Mouse (Mus musculus): ENCODE measurements around the gene Dlgap4. TPM values are rescaled to one million over a fixed set of nuclear protein-coding genes. Genes with fewer than 3 reads are reported as not detected.

The Dlgap4 gene
- polyA plus RNA-seq, 1 experiment = 98.2 TPM

- no peaks in the 10 kb centered on the region for H3K36me3 ChIP-seq (ENCODE audit: control insufficient read depth, insufficient read depth, low read length)
- peaks cover 23% of the 10 kb centered on the region for H3K4me1 ChIP-seq (replicated peaks; ENCODE audit: control insufficient read depth, insufficient read depth, low read length)
- no peak overlapping the region for H3K27ac ChIP-seq (ENCODE audit: control insufficient read depth, insufficient read depth, low read length)
- TF ChIP-seq POLR2A (IDR thresholded peaks at IDR 0.05; ENCODE audit: control insufficient read depth, extremely low read depth, insufficient read depth, low read length, poor library complexity) (no peak), CTCF (IDR thresholded peaks at IDR 0.05; ENCODE audit: borderline replicate concordance, control insufficient read depth, extremely low read depth, insufficient read depth, low read length, poor library complexity) (no peak)
- no peak overlapping the region for H3K4me3 ChIP-seq (ENCODE audit: control insufficient read depth, insufficient read depth, low read length)
- WGBS = 71% methylated on average over 5 of the region's 5 CpGs
- DNase-seq = no peak
- no peaks in the 10 kb centered on the region for H3K27me3 ChIP-seq (ENCODE audit: control insufficient read depth, insufficient read depth, low read length)
Observed at GRCm38 (mm10) chr2:156722752-156723151, 109.2 kb downstream of the Dlgap4 start.

DNA sequence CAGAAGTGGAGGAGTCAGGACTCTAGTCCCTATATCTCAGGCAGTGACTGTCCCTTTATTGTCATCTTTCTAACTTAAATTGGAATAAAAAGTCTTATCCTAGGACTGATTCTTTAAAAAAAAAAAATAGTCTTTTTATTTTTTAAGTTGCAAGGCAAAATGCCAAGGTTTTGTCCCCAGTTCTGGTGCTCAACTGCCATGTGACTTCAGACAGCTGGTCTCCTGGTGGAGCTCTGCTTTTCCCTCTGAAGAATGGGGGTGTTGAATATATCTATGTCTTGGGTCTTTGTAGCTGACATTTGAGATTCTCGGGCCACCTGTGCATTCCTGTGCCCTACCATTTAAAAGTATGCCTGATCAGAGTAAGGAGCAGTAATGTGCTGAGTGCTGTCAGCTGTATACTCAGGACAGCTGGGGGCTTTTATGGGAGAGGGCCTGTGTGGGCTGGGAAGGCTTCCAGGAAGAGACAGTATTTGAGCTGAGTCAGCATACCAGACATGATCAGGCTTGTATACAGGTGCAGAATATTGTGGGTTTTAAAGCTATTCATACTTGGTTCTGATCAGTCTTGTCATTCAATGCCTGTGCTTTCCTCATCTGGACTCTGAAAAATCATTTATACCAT, 110.5 kb downstream of the Dlgap4 start:
- no peak overlapping the region for H3K4me3 ChIP-seq (ENCODE audit: control insufficient read depth, insufficient read depth, low read length)
- no peaks in the 10 kb centered on the region for H3K36me3 ChIP-seq (ENCODE audit: control insufficient read depth, insufficient read depth, low read length)
- peaks cover 18% of the 10 kb centered on the region for H3K4me1 ChIP-seq (replicated peaks; ENCODE audit: control insufficient read depth, insufficient read depth, low read length)
- DNase-seq = no peak
- no peak for TF ChIP-seq CTCF (IDR thresholded peaks at IDR 0.05; ENCODE audit: borderline replicate concordance, control insufficient read depth, extremely low read depth, insufficient read depth, low read length, poor library complexity)
- no peak for TF ChIP-seq POLR2A (IDR thresholded peaks at IDR 0.05; ENCODE audit: control insufficient read depth, extremely low read depth, insufficient read depth, low read length, poor library complexity)
- no peak overlapping the region for H3K27ac ChIP-seq (ENCODE audit: control insufficient read depth, insufficient read depth, low read length)
- H3K27me3 ChIP-seq (ENCODE audit: control insufficient read depth, insufficient read depth, low read length) = no peaks in the 10 kb centered on the region
- 97% methylated on average over 1 of the region's 1 CpGs for WGBS

- Histone ChIP-seq H3K27me3 (ENCODE audit: control insufficient read depth, insufficient read depth, low read length) (no peaks in the 10 kb centered on the region), H3K4me3 (ENCODE audit: control insufficient read depth, insufficient read depth, low read length) (no peak overlapping the region), H3K4me1 (replicated peaks; ENCODE audit: control insufficient read depth, insufficient read depth, low read length) (peaks cover 19% of the 10 kb centered on the region), H3K36me3 (ENCODE audit: control insufficient read depth, insufficient read depth, low read length) (no peaks in the 10 kb centered on the region), H3K27ac (ENCODE audit: control insufficient read depth, insufficient read depth, low read length) (no peak overlapping the region)
- WGBS = 94% methylated on average over 4 of the region's 4 CpGs
- no peak for DNase-seq
- TF ChIP-seq CTCF (IDR thresholded peaks at IDR 0.05; ENCODE audit: borderline replicate concordance, control insufficient read depth, extremely low read depth, insufficient read depth, low read length, poor library complexity) = no peak
- no peak for TF ChIP-seq POLR2A (IDR thresholded peaks at IDR 0.05; ENCODE audit: control insufficient read depth, extremely low read depth, insufficient read depth, low read length, poor library complexity)
Observed at GRCm38 (mm10) chr2:156724871-156725270, 111.4 kb downstream of the Dlgap4 start.

DNA sequence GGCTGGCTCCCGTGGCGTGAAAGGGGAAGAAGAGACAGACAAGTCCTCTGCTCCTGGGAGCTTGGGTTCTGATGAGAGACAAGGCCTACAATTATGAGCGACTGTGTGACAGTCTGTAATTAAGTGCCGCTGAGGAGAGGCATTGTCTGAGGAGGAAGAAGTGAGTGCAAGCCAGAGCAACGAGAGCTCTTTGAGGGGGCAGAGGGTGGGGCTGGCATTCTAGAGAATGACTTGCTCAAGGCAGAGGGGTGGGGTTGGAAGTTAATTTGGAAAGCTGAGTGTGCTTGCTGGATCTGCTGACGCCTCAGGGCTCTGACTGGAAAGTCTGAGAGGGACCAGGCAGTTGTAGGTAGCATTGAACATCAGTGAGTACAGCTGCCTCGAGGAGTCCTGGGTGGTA, 112.8 kb downstream of the Dlgap4 start:
- peaks cover 25% of the 10 kb centered on the region for H3K4me1 ChIP-seq (replicated peaks; ENCODE audit: control insufficient read depth, insufficient read depth, low read length)
- H3K27me3 ChIP-seq (ENCODE audit: control insufficient read depth, insufficient read depth, low read length) = no peaks in the 10 kb centered on the region
- DNase-seq = no peak
- H3K36me3 ChIP-seq (ENCODE audit: control insufficient read depth, insufficient read depth, low read length) = no peaks in the 10 kb centered on the region
- TF ChIP-seq CTCF (IDR thresholded peaks at IDR 0.05; ENCODE audit: borderline replicate concordance, control insufficient read depth, extremely low read depth, insufficient read depth, low read length, poor library complexity) (no peak), POLR2A (IDR thresholded peaks at IDR 0.05; ENCODE audit: control insufficient read depth, extremely low read depth, insufficient read depth, low read length, poor library complexity) (no peak)
- H3K4me3 ChIP-seq (ENCODE audit: control insufficient read depth, insufficient read depth, low read length) = no peak overlapping the region
- H3K27ac ChIP-seq (ENCODE audit: control insufficient read depth, insufficient read depth, low read length) = no peak overlapping the region
- 80% methylated on average over 7 of the region's 7 CpGs for WGBS

- Histone ChIP-seq H3K4me3 (ENCODE audit: control insufficient read depth, insufficient read depth, low read length) (no peak overlapping the region), H3K36me3 (ENCODE audit: control insufficient read depth, insufficient read depth, low read length) (no peaks in the 10 kb centered on the region), H3K4me1 (replicated peaks; ENCODE audit: control insufficient read depth, insufficient read depth, low read length) (peaks cover 21% of the 10 kb centered on the region), H3K27me3 (ENCODE audit: control insufficient read depth, insufficient read depth, low read length) (no peaks in the 10 kb centered on the region), H3K27ac (ENCODE audit: control insufficient read depth, insufficient read depth, low read length) (no peak overlapping the region)
- no peak for TF ChIP-seq CTCF (IDR thresholded peaks at IDR 0.05; ENCODE audit: borderline replicate concordance, control insufficient read depth, extremely low read depth, insufficient read depth, low read length, poor library complexity)
- no peak for TF ChIP-seq POLR2A (IDR thresholded peaks at IDR 0.05; ENCODE audit: control insufficient read depth, extremely low read depth, insufficient read depth, low read length, poor library complexity)
- 79% methylated on average over 3 of the region's 3 CpGs for WGBS
- no peak for DNase-seq
Observed at GRCm38 (mm10) chr2:156726878-156727277, 113.4 kb downstream of the Dlgap4 start.

DNA sequence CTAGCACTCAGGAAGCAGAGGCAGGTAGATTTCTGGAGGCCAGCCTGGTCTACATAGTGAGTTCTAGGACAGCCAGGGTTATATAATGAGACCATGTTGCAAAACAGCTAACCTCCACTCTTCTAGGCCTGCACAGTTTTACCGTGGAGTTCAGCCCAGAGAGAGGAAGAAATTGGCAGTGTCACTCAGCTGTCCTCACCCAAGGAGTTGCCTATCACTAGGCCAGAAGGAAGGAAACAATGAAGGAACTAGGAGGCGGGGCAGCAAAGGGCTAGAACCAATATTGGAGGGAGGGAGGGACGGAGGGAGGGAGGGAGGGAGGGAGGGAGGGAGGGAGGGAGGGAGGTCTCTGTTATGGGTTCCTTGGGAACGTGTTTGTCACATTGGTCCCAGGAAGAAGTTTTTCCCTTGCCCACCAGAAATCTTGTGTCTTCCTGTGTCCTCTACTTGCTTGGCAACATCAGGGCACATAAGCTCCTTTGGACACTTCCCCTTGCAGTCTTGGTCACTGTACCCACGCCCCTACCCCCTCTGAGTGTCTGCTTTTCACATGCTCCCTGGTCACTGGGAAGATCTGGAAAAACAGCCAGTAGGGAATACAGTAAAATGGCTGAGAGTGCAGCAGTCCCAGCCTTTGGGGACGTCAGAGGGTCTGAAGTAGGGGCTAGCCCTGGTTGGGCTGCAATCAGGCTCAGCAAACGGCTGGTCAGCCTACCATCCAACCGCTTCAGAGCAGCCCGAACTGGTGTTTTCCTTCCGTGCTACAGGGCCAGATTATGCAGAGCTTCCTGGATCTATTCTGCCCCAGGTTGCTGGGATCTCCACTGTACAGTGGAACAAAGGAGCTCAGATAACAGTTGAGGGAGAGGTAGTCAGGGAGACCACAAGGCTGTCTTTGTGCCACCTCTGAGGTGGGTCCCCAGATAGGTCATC, 116.3 kb downstream of the Dlgap4 start:
- peaks cover 20% of the 10 kb centered on the region for H3K4me1 ChIP-seq (replicated peaks; ENCODE audit: control insufficient read depth, insufficient read depth, low read length)
- peak; percentile 20 for DNase-seq
- TF ChIP-seq CTCF (IDR thresholded peaks at IDR 0.05; ENCODE audit: borderline replicate concordance, control insufficient read depth, extremely low read depth, insufficient read depth, low read length, poor library complexity) (no peak), POLR2A (IDR thresholded peaks at IDR 0.05; ENCODE audit: control insufficient read depth, extremely low read depth, insufficient read depth, low read length, poor library complexity) (no peak)
- peak overlapping the region; percentile 66 for H3K27ac ChIP-seq (ENCODE audit: control insufficient read depth, insufficient read depth, low read length)
- H3K36me3 ChIP-seq (ENCODE audit: control insufficient read depth, insufficient read depth, low read length) = no peaks in the 10 kb centered on the region
- no peaks in the 10 kb centered on the region for H3K27me3 ChIP-seq (ENCODE audit: control insufficient read depth, insufficient read depth, low read length)
- peak overlapping the region; percentile 81 for H3K4me3 ChIP-seq (ENCODE audit: control insufficient read depth, insufficient read depth, low read length)
- WGBS = 23% methylated on average over 9 of the region's 10 CpGs

All from thymus, adult 2 months (tissue).